Mouse (Mus musculus) cortical plate, adult 2 months (tissue): Measurements from ENCODE around the gene Cdh12.

ENCODE experiments used
- CTCF ChIP-seq: fragments of 200-500 bp; IDR thresholded peaks from 2 replicates; pipeline ENCODE4 v1.5.1; 2011; ENCODE audit warnings: mild to moderate bottlenecking, control low read depth, low read length; ENCODE audit not compliant: insufficient read depth; ENCODE audit errors: extremely low read depth
- POLR2A ChIP-seq: fragments of 200-500 bp; IDR thresholded peaks from 2 replicates; pipeline ENCODE4 v1.6.1; 2011; ENCODE audit warnings: mild to moderate bottlenecking, low read length, control low read depth; ENCODE audit not compliant: insufficient read depth; ENCODE audit errors: extremely low read depth

DNA sequence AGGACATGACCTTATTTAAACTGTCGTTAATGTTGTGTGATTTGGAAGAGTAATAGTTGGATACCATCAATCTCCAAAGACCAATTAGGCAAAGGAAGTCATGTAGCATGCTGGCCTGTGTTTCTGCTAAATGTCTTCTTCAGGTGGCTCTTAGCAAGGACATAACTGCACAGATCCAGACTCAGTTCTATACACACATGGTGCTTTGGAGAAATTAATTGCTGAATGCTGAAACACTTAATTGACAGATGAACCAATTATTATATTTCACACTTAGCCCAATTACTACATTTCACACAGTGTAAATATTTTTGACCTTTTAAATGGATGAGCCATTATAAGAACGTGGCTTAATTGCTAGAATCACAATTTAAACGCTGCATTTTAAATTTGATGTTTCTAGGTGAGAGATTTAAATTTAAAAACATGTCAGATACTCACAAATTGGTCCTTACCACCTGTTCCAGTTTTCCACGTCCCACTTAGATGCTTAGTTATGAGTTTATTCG is 133.6 kb downstream of the Cdh12 start:
- TF ChIP-seq CTCF (no peak), POLR2A (no peak)
